ENCODE assay signal across 7 mouse cellular contexts in the genomic region with DNA sequence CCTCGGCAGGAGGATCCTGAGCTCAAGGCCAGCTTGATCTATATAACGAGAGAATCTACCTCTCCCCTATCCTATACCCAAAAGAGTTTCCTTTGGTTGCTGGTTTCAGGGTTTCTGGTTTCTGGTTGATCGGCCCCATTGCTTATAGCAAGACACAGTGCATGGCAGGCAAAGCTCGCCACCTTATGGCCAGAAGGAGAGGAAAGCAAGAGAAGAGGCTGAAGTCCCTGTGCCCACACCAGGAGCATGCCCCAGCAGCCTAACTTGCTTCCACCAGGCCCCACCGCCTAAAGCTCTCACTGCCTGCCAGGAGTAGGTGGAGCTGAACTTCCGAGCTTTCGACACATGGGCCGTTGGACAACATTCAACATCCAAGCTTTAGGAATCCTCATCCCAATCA. TPM values are rescaled to one million over a fixed set of nuclear protein-coding genes. Genes with fewer than 3 reads are reported as not detected.
DNase-seq lines count a peak whose midpoint lies in the region.

No protein-coding gene starts in this region.

- DNase-seq in layer of hippocampus, postnatal 10 days (ENCODE audit: low spot score in 2 of 2) = peak; percentile 40 to 57
- DNase-seq in layer of hippocampus, adult 9-10 months (ENCODE audit: low spot score) = no peak
- DNase-seq in ES-CJ7 (ENCODE audit: low read depth, low spot score) = peak; percentile 76
- DNase-seq in adrenal gland, postnatal 25 days = peak; percentile 24
- DNase-seq in frontal cortex, postnatal 25 days (ENCODE audit: low spot score in 2 of 2) = peak; percentile 22 to 24
- peak; percentile 29 for DNase-seq in lung, postnatal 14 days
- no peak for DNase-seq in spleen, adult 12 weeks (ENCODE audit: low spot score)

RNA-seq across cellular contexts. Expression of gene Esr2, which starts 10.8 kb away (rescaled TPM):
- total RNA-seq in layer of hippocampus, postnatal 10 days (2021) = under 1 TPM; 0.18 TPM
- not detected in 2 replicates for total RNA-seq in adrenal gland, postnatal 25 days (2021)

RNA-seq across cellular contexts. Expression of gene Tex21, which starts 58.7 kb away (rescaled TPM):
- total RNA-seq in layer of hippocampus, postnatal 10 days (2021) = not detected
- not detected in 2 replicates for total RNA-seq in adrenal gland, postnatal 25 days (2021)

Comparison
In these comparisons a context has a peak if more than half of its experiments do, and no peak if none do; other contexts are left out.
1. DNase-seq: peak in layer of hippocampus, postnatal 10 days (2 of 2), ES-CJ7 (single experiment), adrenal gland, postnatal 25 days (single experiment), frontal cortex, postnatal 25 days (2 of 2) and lung, postnatal 14 days (single experiment); none in layer of hippocampus, adult 9-10 months (single experiment) and spleen, adult 12 weeks (single experiment).